Mouse (Mus musculus) common myeloid progenitor, adult 5-6 weeks (primary cell): ENCODE results near the gene Tsc2. TPM values are rescaled to one million over a fixed set of nuclear protein-coding genes. Genes with fewer than 3 reads are reported as not detected.

Source experiments
- ATAC-seq: replicated peaks from 2 replicates; pipeline ENCODE4 v1.8.0; 2016; ENCODE audit warnings: low read depth, mild to moderate bottlenecking, moderate TSS enrichment, inconsistent platforms; ENCODE audit not compliant: poor library complexity, severe bottlenecking
- total RNA-seq: library from RNA; stranded (forward); fragments of 200-1000, 187-1606 nt; gene quantifications from 2 replicates; pipeline ENCODE4 v1.2.3, GENCODE M21; 2017

Tsc2 gene
- total RNA-seq, 1 experiment from 2014 or later, result 39.0 TPM

GRCm38 (mm10) chr17:24548435-24548834 is 84.0 kb downstream of the Tsc2 start:
- ATAC-seq, result peak; percentile 27; the same call in 1 of the 2 replicates

GRCm38 (mm10) chr17:24546234-24546633 is 86.2 kb downstream of the Tsc2 start:
- ATAC-seq, result no peak

Other genes with a start within 250 kb of the Tsc2 start
- gene Rnps1, start 218.1 kb downstream of the Tsc2 start, total RNA-seq, result 360 and 414 TPM in 2 replicates
- 26.0 and 28.7 TPM in 2 replicates for gene Eci1, start 206.0 kb downstream of the Tsc2 start, total RNA-seq
- 1.4 TPM in 1 of 2 replicates, not detected in the other for gene Dnase1l2, start 189.5 kb downstream of the Tsc2 start, total RNA-seq
- gene E4f1, start 162.3 kb downstream of the Tsc2 start, total RNA-seq, result 10.0 and 15.2 TPM in 2 replicates
- 21.6 and 23.5 TPM in 2 replicates for gene Pgp, start 162.2 kb downstream of the Tsc2 start, total RNA-seq
- 1.3 TPM in 1 of 2 replicates, not detected in the other for gene Bricd5, start 158.7 kb downstream of the Tsc2 start, total RNA-seq
- 9.6 and 25.7 TPM in 2 replicates for gene Mlst8, start 153.6 kb downstream of the Tsc2 start, total RNA-seq
- not detected in 2 replicates for gene Caskin1, start 144.0 kb downstream of the Tsc2 start, total RNA-seq
- gene Traf7, start 104.7 kb downstream of the Tsc2 start, total RNA-seq, result 59.3 and 60.5 TPM in 2 replicates
- 0.05 TPM in 1 of 2 replicates, not detected in the other for gene Rab26, start 98.4 kb downstream of the Tsc2 start, total RNA-seq
- gene Pkd1, start 82.8 kb downstream of the Tsc2 start, total RNA-seq, result 8.3 and 37.4 TPM in 2 replicates
- gene Nthl1, start 50 bp upstream of the Tsc2 start, total RNA-seq, result 18.0 and 25.1 TPM in 2 replicates
- gene Slc9a3r2, start 17.7 kb upstream of the Tsc2 start, total RNA-seq, result 1.3 and 1.4 TPM in 2 replicates
- 0.27 and 1.4 TPM in 2 replicates for gene Npw, start 25.8 kb upstream of the Tsc2 start, total RNA-seq
- gene Zfp598, start 37.1 kb upstream of the Tsc2 start, total RNA-seq, result 20.0 and 25.4 TPM in 2 replicates
- not detected in 2 replicates for gene Syngr3, start 57.3 kb upstream of the Tsc2 start, total RNA-seq
- gene Gfer, start 63.5 kb upstream of the Tsc2 start, total RNA-seq, result 30.9 and 44.6 TPM in 2 replicates
- gene Noxo1, start 63.6 kb upstream of the Tsc2 start, total RNA-seq, result 0.69 and 18.3 TPM in 2 replicates
- gene Tbl3, start 75.0 kb upstream of the Tsc2 start, total RNA-seq, result 43.3 and 46.1 TPM in 2 replicates
- not detected in 2 replicates for gene Rnf151, start 85.4 kb upstream of the Tsc2 start, total RNA-seq
- 1,725 and 1,907 TPM in 2 replicates for gene Rps2, start 85.5 kb upstream of the Tsc2 start, total RNA-seq
- gene Ndufb10, start 91.8 kb upstream of the Tsc2 start, total RNA-seq, result 192 and 287 TPM in 2 replicates
- 0.50 TPM in 1 of 2 replicates, not detected in the other for gene Rpl3l, start 95.2 kb upstream of the Tsc2 start, total RNA-seq
- 41.2 and 41.7 TPM in 2 replicates for gene Msrb1, start 104.0 kb upstream of the Tsc2 start, total RNA-seq
- gene Hs3st6, start 120.4 kb upstream of the Tsc2 start, total RNA-seq, result not detected in 2 replicates
- gene Meiob, start 171.7 kb upstream of the Tsc2 start, total RNA-seq, result 0.55 TPM in 1 of 2 replicates, not detected in the other
- 21.5 and 26.7 TPM in 2 replicates for gene Hagh, start 207.5 kb upstream of the Tsc2 start, total RNA-seq
- gene Fahd1, start 217.7 kb upstream of the Tsc2 start, total RNA-seq, result 24.6 and 25.9 TPM in 2 replicates
- gene Igfals, start 233.4 kb upstream of the Tsc2 start, total RNA-seq, result not detected in 2 replicates